Mouse (Mus musculus) left cerebral cortex, postnatal 14 days (tissue): ENCODE results near the gene Agbl4. TPM values are rescaled to one million over a fixed set of nuclear protein-coding genes. Genes with fewer than 3 reads are reported as not detected.
A peak's percentile ranks its signal among the peaks of the same experiment; 100 is the strongest.

Source experiments
- DNase-seq, 2 experiments: peaks; one replicate each; pipeline ENCODE4 v3.0.0; 2021 to 2022; ENCODE audit warnings: low spot score in 2 of 2, mixed read lengths in 1 of 2
- intact Hi-C: fragments of 180-260 bp; cut with DNase I; formaldehyde crosslinking; loops from one replicate; pipeline ENCODE4 v1.15.1; 2025
- total RNA-seq, 2 experiments: library from RNA; stranded (reverse); gene quantifications; 2 replicates each; pipeline ENCODE4 v1.2.3; 2021

The Agbl4 gene
- total RNA-seq, 2 experiments from 2014 or later: 15.3 to 17.9 TPM

GRCm38 (mm10) chr4:111420955-111421354 is 1023.5 kb downstream of the Agbl4 start:
- intact Hi-C loops: no loop called here
- no peak for DNase-seq

- intact Hi-C loops: no loop called here
- peak in 1 of 2 experiments; percentile 23 for DNase-seq
These were observed 1024.3 kb downstream of the Agbl4 start for GRCm38 (mm10) chr4:111421785-111422184.

DNA sequence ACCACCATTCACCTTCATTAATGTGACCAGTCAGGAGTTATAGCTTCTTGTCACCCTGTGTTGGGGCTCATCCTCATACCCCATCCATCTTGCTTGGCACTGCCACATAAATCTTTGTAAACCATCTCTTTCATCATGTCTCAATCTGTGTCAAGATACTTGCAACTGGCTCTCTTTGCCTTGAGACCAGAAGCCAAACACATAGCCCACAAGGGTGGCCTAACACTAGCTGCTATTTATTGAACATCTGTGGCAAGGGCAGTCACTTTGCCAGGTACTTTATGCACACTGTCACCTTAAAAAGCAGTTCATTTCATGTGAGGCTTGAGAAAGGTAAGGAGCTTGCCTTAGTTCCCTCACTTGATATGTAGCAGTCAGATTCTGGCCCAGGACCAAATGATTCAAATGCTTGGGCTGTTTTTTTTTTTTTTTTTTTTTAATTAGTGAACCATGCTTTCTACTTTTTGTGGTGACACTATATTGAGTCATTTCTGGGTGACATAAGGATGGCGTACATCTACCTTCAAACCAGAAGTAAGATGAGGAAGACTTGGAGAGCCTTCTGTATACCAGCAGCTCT is 1027.0 kb downstream of the Agbl4 start:
- DNase-seq: no peak
- intact Hi-C loops: no loop called here

GRCm38 (mm10) chr4:111425170-111425569 is 1027.7 kb downstream of the Agbl4 start:
- intact Hi-C loops: no loop called here

GRCm38 (mm10) chr4:111431186-111431585 is 1033.7 kb downstream of the Agbl4 start:
- intact Hi-C loops: no loop called here
- no peak for DNase-seq

More at GRCm38 (mm10) chr4:111425170-111425569, 1027.7 kb downstream of the Agbl4 start:
- no peak for DNase-seq

- intact Hi-C loops: no loop called here
- no peak for DNase-seq
These were observed 1034.6 kb downstream of the Agbl4 start for GRCm38 (mm10) chr4:111432013-111432412.

DNA sequence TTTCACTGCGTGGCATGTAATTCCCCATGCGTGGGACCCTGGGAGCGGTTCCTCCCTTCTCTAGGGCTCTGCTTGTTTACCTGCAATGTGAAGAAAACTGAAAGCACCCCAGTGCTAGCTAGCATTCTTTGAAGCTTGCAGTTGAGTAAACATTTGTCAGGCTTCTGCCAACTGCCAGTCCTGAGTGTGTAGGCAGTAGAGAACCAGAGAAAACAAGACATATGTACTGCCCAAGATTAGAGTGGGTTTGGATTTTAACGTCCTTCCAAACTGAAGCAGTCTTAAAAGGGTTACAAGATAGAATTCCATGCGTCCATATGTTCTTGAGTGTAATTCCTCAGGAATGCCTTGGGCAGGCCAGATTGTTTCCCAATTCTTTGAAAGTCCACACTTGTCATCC is 1035.0 kb downstream of the Agbl4 start:
- DNase-seq: no peak

GRCm38 (mm10) chr4:111441709-111442108 is 1044.2 kb downstream of the Agbl4 start:
- intact Hi-C loops: no loop called here
- no peak for DNase-seq

More for the DNA sequence above, 1035.0 kb downstream of the Agbl4 start:
- intact Hi-C loops: no loop called here

- peak in 1 of 2 experiments; percentile 52 for DNase-seq
- intact Hi-C loops: no loop called here
These were observed 1045.2 kb downstream of the Agbl4 start for GRCm38 (mm10) chr4:111442435-111443238.

DNA sequence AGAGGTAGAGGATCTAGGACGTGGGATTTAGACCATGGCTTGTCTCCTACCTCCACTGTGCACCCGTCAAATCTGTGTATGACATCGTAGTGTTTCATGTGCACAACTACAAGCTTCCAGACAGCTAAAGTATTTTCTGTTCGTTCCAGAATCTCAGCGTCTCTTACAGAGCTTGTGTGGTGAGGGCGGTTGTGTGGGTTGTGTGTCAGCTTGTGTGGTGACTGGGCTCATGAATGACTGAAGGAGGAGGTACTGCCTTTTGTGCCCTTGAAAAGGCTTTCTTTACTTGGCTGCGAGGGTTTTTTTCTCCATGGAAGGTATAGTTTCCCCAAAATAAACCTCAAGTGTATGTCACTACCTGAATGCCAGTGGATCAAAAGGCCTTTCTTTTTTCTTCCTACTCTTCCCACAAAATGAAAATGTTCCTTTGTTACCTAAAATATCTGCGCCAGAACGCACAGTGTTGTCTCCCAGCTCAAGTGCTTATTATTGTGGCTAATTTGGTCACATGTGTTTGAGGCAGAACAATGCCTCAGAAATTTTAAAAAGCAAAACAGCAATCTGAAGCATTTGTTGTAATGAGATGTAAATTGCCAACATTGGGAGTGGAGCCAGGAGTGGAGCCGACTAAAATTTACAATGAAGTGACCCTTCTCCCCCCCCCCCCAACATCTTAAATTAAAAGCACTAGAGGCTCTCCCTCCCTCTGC is 1046.6 kb downstream of the Agbl4 start:
- intact Hi-C loops: no loop called here
- DNase-seq: peak in 1 of 2 experiments; percentile 41

DNA sequence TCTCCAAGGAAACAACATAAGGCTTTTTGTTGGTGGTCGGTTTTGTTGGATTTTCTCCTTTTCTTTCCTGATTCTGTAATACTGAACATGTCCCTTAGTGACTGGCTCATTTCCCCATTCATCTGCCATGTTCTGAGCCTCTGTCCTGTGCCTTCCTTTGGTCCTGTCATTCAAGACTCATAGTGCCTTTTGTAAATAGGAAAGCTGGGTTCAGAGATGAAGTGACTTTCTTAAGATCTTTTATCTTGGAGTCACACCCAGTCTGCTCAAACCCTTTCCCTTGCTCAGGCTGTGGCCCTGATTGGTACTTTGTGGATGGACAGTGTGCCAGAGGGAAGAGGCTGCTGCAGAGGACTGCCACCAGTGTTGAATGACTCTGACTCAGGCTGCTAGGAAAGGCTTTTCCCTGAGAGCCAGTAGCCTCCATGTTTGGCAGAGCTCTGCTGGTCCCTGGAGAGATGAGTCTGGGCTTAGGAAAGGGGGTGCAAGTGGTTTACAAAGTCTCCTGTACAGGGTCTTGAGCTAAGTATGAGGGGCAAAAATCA is 1047.2 kb downstream of the Agbl4 start:
- intact Hi-C loops: no loop called here
- no peak for DNase-seq

DNA sequence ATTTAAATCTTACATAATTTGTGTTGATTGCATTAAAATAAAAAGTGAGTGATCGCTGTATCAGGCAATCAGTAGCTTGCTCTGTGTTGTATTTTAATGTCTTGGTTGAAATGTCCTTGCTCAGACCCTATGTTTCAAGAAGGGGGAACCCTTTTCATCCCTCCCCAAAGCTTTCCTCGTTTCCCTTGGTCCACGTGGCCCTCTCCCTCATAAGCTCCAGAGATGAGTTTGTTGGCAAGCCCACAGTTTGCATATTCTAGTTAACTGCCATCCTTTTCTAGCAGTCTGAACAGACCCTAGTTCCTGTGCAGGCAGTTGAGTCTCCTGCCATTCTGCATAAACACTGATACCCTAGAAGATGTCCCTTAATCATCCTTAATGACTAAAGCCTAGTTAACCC is 1050.5 kb downstream of the Agbl4 start:
- DNase-seq: no peak
- intact Hi-C loops: no loop called here

DNA sequence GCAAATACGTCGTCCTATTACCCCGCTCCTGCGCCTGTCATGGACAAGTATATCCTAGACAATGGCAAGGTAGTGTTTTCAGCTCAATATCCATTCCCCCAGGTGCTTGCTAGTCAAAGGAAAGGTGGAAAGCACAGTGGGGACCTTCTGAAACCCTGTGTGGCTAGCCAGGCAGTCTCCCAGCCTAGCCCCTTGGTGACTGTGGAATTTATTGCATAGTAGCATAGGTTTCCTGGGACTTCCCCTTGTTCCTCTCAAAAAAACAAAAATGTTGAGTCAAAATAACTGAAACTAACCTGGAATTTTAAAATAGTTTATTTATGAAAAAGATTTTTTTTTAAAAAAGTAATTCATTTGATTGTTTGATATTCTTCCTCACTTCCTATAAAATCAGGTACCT is 1051.1 kb downstream of the Agbl4 start:
- intact Hi-C loops: no loop called here

GRCm38 (mm10) chr4:111449442-111450199 is 1052.2 kb downstream of the Agbl4 start:
- intact Hi-C loops: no loop called here
- no peak for DNase-seq

More for the DNA sequence above, 1051.1 kb downstream of the Agbl4 start:
- DNase-seq: no peak

DNA sequence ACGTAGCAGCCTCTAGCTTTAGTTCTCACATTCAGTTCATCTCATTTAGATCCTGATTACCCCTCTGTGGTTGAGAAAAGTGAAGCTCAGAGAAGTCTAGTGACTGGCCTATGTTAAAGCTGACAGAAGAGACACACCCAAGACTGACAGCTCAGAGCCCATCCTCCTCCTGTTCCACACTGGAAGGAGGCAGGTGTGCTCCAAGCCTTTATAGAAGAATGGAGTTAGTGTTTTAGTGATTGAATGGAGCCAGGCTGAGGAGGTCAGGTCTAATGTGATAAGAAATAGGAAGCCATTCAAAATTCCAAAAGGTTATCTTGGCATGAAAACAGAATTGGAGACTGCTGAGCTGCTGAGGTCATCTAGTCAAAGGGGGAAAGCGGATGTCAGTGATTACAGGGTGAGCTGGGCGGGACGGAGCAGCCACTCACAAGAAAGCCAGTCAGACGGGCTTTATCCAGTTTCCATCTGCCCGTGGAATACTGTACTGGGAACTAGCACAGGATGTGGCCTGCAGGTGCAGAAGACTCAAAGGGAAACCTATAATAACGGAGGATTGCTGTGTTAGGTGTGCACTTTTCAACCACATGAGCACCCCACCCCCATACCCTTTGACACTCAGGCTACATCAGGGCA is 1053.9 kb downstream of the Agbl4 start:
- DNase-seq: no peak
- intact Hi-C loops: no loop called here

- no peak for DNase-seq
- intact Hi-C loops: no loop called here
These were observed 1054.7 kb downstream of the Agbl4 start for GRCm38 (mm10) chr4:111452192-111452591.

DNA sequence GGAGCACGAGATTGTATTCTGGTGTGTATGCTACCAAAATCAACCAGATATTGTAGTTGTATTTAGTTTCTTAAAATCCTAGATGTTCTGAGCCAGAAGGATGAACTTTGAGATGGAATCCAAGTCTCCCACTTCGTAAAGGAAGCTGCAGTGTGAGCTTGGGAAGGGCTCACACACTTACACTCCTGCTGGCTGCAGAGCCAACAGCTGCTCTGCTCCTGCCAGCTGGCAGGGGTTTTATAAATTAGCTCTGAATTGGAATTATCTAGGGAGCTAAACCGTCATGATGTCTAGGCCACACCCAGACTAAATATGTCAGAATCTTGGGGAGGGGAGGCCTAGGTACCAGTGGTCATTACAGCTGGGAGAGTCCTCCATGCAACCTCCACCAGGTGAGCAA is 1055.8 kb downstream of the Agbl4 start:
- intact Hi-C loops: no loop called here
- no peak for DNase-seq

- intact Hi-C loops: no loop called here
These were observed 1058.2 kb downstream of the Agbl4 start for GRCm38 (mm10) chr4:111455621-111456020.

GRCm38 (mm10) chr4:111457568-111457967 is 1060.1 kb downstream of the Agbl4 start:
- DNase-seq: no peak
- intact Hi-C loops: no loop called here

More at GRCm38 (mm10) chr4:111455621-111456020, 1058.2 kb downstream of the Agbl4 start:
- DNase-seq: no peak
